Mouse (Mus musculus): ENCODE measurements around the gene Cln6.

Cln6 gene

DNA sequence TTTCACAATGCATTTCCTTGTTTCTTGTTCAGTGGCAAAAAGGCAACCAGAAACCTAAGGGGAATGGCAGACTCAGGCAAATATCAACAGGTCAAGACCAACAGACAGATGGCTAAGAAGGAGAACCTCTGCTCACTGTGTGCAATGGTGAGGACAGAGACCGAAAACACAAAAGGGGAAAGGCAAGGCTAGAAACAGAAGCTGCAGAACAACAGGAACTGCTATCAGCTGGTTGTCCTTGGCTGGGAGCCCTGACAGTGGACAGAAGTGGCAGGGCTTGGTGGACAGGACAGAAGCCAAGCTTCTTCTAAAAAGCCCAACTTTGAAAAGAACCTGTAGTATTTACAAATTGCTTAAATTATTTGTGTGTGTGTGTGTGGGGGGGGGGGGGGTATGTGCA is 55.9 kb downstream of the Cln6 start:
- no peak for DNase-seq (ENCODE audit: low spot score in 2 of 2)

All from urinary bladder, postnatal 36 days (tissue).